Comparison of ENCODE assay signal across 23 mouse cellular contexts in genomic region chr6:100498126-100498525, GRCm38 (mm10).
"Had no signal": no experiment of that assay in that cellular context is flagged by ENCODE, and none has a peak within 500 bp of the region (broad histone marks: within the 10 kb centered on the region; RNA-seq: fewer than 3 reads in every experiment).

No protein-coding gene starts in this region.

- H3K4me2 ChIP-seq: limb, embryonic 13.5 days; liver, embryonic 12.5 days; liver, embryonic 15.5 days; lung, embryonic 15.5 days; midbrain, embryonic 13.5 days; neural tube, embryonic 12.5 days; neural tube, embryonic 15.5 days had no signal

- H3K4me1 ChIP-seq: liver, embryonic 12.5 days had no signal

- H3K4me3 ChIP-seq: layer of hippocampus, adult 2 months; limb, embryonic 10.5 days; limb, embryonic 13.5 days; liver, embryonic 12.5 days; liver, embryonic 15.5 days; lung, embryonic 15.5 days; midbrain, embryonic 13.5 days; neural tube, embryonic 12.5 days; neural tube, embryonic 15.5 days had no signal

- ATAC-seq: liver, embryonic 12.5 days; midbrain, embryonic 13.5 days had no signal

- H3K27me3 ChIP-seq: liver, embryonic 12.5 days; liver, embryonic 15.5 days; lung, embryonic 15.5 days; neural tube, embryonic 12.5 days had no signal

- H3K9ac ChIP-seq: limb, embryonic 13.5 days; liver, embryonic 12.5 days; liver, embryonic 15.5 days; lung, embryonic 15.5 days; midbrain, embryonic 13.5 days; neural tube, embryonic 12.5 days; neural tube, embryonic 15.5 days had no signal

- H3K36me3 ChIP-seq: limb, embryonic 10.5 days; limb, embryonic 13.5 days; liver, embryonic 12.5 days; liver, embryonic 15.5 days; lung, embryonic 15.5 days; midbrain, embryonic 13.5 days; neural tube, embryonic 12.5 days; neural tube, embryonic 15.5 days had no signal

- H3K9me3 ChIP-seq: limb, embryonic 10.5 days; limb, embryonic 13.5 days; liver, embryonic 12.5 days; liver, embryonic 15.5 days; lung, embryonic 15.5 days; midbrain, embryonic 13.5 days; neural tube, embryonic 12.5 days; neural tube, embryonic 15.5 days had no signal

- DNase-seq: kidney, postnatal 25 days; layer of hippocampus, adult 9-11 months; liver; lung, adult 18-20 months; lung, postnatal 10 days; lung, postnatal 36 days; right cerebral cortex, adult 18-20 months; right cerebral cortex, postnatal 14 days; right cerebral cortex, postnatal 4 days; thymus, adult 2 months; thymus, postnatal 14 days; thymus, postnatal 4 days had no signal

- H3K27ac ChIP-seq: kidney, postnatal 0 days; layer of hippocampus, adult 2 months; limb, embryonic 10.5 days; limb, embryonic 13.5 days; liver, embryonic 12.5 days; liver, embryonic 15.5 days; lung, embryonic 15.5 days; midbrain, embryonic 13.5 days; neural tube, embryonic 12.5 days; neural tube, embryonic 15.5 days; stomach, postnatal 0 days had no signal
